In genomic region chr7:70823020-70823419, GRCm38 (mm10) we compare ENCODE assay signal across 9 mouse cellular contexts.
A peak's percentile ranks its signal among the peaks of the same experiment; 100 is the strongest.
DNase-seq lines count a peak whose midpoint lies in the region; ATAC-seq and TF ChIP-seq lines count a peak whose summit lies in the region.
"Had no signal": no experiment of that assay in that cellular context is flagged by ENCODE, and none has a peak within 500 bp of the region (broad histone marks: within the 10 kb centered on the region; RNA-seq: fewer than 3 reads in every experiment).

No protein-coding gene starts in this region.

- H3K36me3 ChIP-seq in lung, embryonic 16.5 days (ENCODE audit: control insufficient read depth, insufficient read depth, low read length) = no peaks in the 10 kb centered on the region
- H3K36me3 ChIP-seq in kidney, adult 2 months (ENCODE audit: control insufficient read depth, insufficient read depth, low read length) = no peaks in the 10 kb centered on the region
- H3K36me3 ChIP-seq in neural tube, embryonic 14.5 days (ENCODE audit: control insufficient read depth, insufficient read depth, low read length) = no peaks in the 10 kb centered on the region

- no peaks in the 10 kb centered on the region for H3K27me3 ChIP-seq in cerebellum, adult 2 months (ENCODE audit: control insufficient read depth, insufficient read depth, low read length)
- no peaks in the 10 kb centered on the region for H3K27me3 ChIP-seq in lung, embryonic 16.5 days (ENCODE audit: control insufficient read depth, insufficient read depth, low read depth, low read length)
- H3K27me3 ChIP-seq in kidney, adult 2 months (replicated peaks; ENCODE audit: control insufficient read depth, insufficient read depth, low read length) = no peaks in the 10 kb centered on the region
- no peaks in the 10 kb centered on the region for H3K27me3 ChIP-seq in neural tube, embryonic 14.5 days (ENCODE audit: control insufficient read depth, insufficient read depth, low read length)

- ATAC-seq in lung, embryonic 16.5 days (ENCODE audit: low read depth) = no peak
- no peak for ATAC-seq in neural tube, embryonic 14.5 days (ENCODE audit: low read depth)

- no peak for DNase-seq in cerebellum, adult 2 months
- DNase-seq in cerebellum, adult 18-20 months = no peak
- DNase-seq in lung, adult 18-20 months = no peak
- DNase-seq in kidney, adult 2 months = peak; percentile 76
- no peak for DNase-seq in gastrocnemius, postnatal 4 days (ENCODE audit: low spot score in 2 of 2)
- no peak for DNase-seq in left cerebral cortex, adult 11 months (ENCODE audit: low spot score)

- H3K4me1 ChIP-seq in cerebellum, adult 2 months (ENCODE audit: control insufficient read depth, insufficient read depth, low read length) = no peaks in the 10 kb centered on the region
- no peaks in the 10 kb centered on the region for H3K4me1 ChIP-seq in lung, embryonic 16.5 days (replicated peaks; ENCODE audit: control insufficient read depth, insufficient read depth, low read length)
- peaks cover 6% of the 10 kb centered on the region; the same call in 1 of the 2 replicates for H3K4me1 ChIP-seq in kidney, adult 2 months (ENCODE audit: control insufficient read depth, insufficient read depth, low read length)
- 0 out of 2 replicates have a peak, but pooled peaks cover 3% of the 10 kb centered on the region for H3K4me1 ChIP-seq in neural tube, embryonic 14.5 days (ENCODE audit: control insufficient read depth, insufficient read depth, low read length)

- TF ChIP-seq CTCF in cerebellum, adult 2 months (IDR thresholded peaks at IDR 0.05; ENCODE audit: borderline replicate concordance, insufficient read depth, low read depth, low read length) = no peak
- TF ChIP-seq CTCF in kidney, adult 2 months (conservative IDR thresholded peaks at IDR 0.05; ENCODE audit: insufficient read depth, insufficient read length, low read depth, low read length) = no peak

- H3K4me2 ChIP-seq in lung, embryonic 16.5 days (ENCODE audit: low read depth, low read length) = peak overlapping the region; percentile 45
- peak overlapping the region; percentile 44 for H3K4me2 ChIP-seq in neural tube, embryonic 14.5 days (ENCODE audit: low read depth, low read length)

- no peaks in the 10 kb centered on the region for H3K9me3 ChIP-seq in lung, embryonic 16.5 days (ENCODE audit: control insufficient read depth, low read length)
- no peaks in the 10 kb centered on the region for H3K9me3 ChIP-seq in neural tube, embryonic 14.5 days (ENCODE audit: control insufficient read depth, low read length)

- peak overlapping the region; percentile 37 for H3K4me3 ChIP-seq in cerebellum, adult 2 months (replicated peaks; ENCODE audit: insufficient read depth, low read depth, low read length)
- peak overlapping the region; percentile 26 for H3K4me3 ChIP-seq in lung, embryonic 16.5 days (ENCODE audit: low read length)
- peak overlapping the region; percentile 41 for H3K4me3 ChIP-seq in kidney, adult 2 months (ENCODE audit: insufficient read depth, low read depth, low read length)
- no peak overlapping the region for H3K4me3 ChIP-seq in neural tube, embryonic 14.5 days (ENCODE audit: low read depth, low read length)

- H3K9ac ChIP-seq in lung, embryonic 16.5 days (ENCODE audit: low read length) = peak overlapping the region; percentile 20; the same call in 1 of the 2 replicates
- H3K9ac ChIP-seq in neural tube, embryonic 14.5 days (replicated peaks; ENCODE audit: low read depth, low read length) = no peak overlapping the region

- 12% methylated on average over 11 of the region's 11 CpGs for WGBS in cerebellum, adult 2 months
- WGBS in lung, embryonic 16.5 days = 24% methylated on average over 11 of the region's 11 CpGs
- 15% methylated on average over 11 of the region's 11 CpGs for WGBS in kidney, adult 2 months
- 12% methylated on average over 11 of the region's 11 CpGs for WGBS in neural tube, embryonic 14.5 days

- no peak for TF ChIP-seq POLR2A in cerebellum, adult 2 months (IDR thresholded peaks at IDR 0.05; ENCODE audit: borderline replicate concordance, insufficient read depth, low read length)
- TF ChIP-seq POLR2A in kidney, adult 2 months (IDR thresholded peaks at IDR 0.05; ENCODE audit: low read depth, low read length) = no peak

- no peak overlapping the region for H3K27ac ChIP-seq in cerebellum, adult 2 months (ENCODE audit: insufficient read depth, low read length)
- peak overlapping the region; percentile 79 for H3K27ac ChIP-seq in lung, embryonic 16.5 days (ENCODE audit: low read length)
- peak overlapping the region; percentile 38; the same call in 1 of the 2 replicates for H3K27ac ChIP-seq in kidney, adult 2 months (ENCODE audit: insufficient read depth, low read depth, low read length)
- no peak overlapping the region for H3K27ac ChIP-seq in neural tube, embryonic 14.5 days (ENCODE audit: low read depth, low read length)
- H3K27ac ChIP-seq: macrophage had no signal

Comparison
In these comparisons a context has a peak if more than half of its experiments do, and no peak if none do; other contexts are left out.
1. H3K27ac ChIP-seq: peak in lung, embryonic 16.5 days (single experiment) and kidney, adult 2 months (single experiment); none in cerebellum, adult 2 months (single experiment) and neural tube, embryonic 14.5 days (single experiment).